Mouse (Mus musculus): ENCODE results near the gene Nip7.
"Not testable (repeated sequence)": the region's sequence is repeated elsewhere in the genome, so short reads cannot be mapped to it uniquely, and the experiment has no call there.

Gene Nip7

GRCm38 (mm10) chr8:107056076-107056972 lies at the start of gene Nip7, which contains the start of gene Cog8:
Nip7 (plus strand) TSS chr8:107056877.
Cog8 (minus strand) TSS chr8:107056689.
- peak; percentile 96 for DNase-seq (ENCODE audit: extremely low read depth, insufficient read length, low spot score)

GRCm38 (mm10) chr8:107007795-107008194 lies 48.9 kb upstream of the Nip7 start:
- DNase-seq (ENCODE audit: extremely low read depth, insufficient read length, low spot score): no peak

- no peak for DNase-seq (ENCODE audit: extremely low read depth, insufficient read length, low spot score)
Observed at GRCm38 (mm10) chr8:107012666-107013065, 44.0 kb upstream of the Nip7 start.

- DNase-seq (ENCODE audit: extremely low read depth, insufficient read length, low spot score): no peak
Observed at GRCm38 (mm10) chr8:107014915-107015314, 41.8 kb upstream of the Nip7 start.

- peak; percentile 21 for DNase-seq (ENCODE audit: extremely low read depth, insufficient read length, low spot score)
Observed at GRCm38 (mm10) chr8:107023479-107023878, 33.2 kb upstream of the Nip7 start.

GRCm38 (mm10) chr8:107029310-107029709 lies 27.4 kb upstream of the Nip7 start:
- DNase-seq (ENCODE audit: extremely low read depth, insufficient read length, low spot score): no peak

GRCm38 (mm10) chr8:107030058-107030457 lies 26.6 kb upstream of the Nip7 start:
- no peak for DNase-seq (ENCODE audit: extremely low read depth, insufficient read length, low spot score)

- peak; percentile 96 for DNase-seq (ENCODE audit: extremely low read depth, insufficient read length, low spot score)
Observed at GRCm38 (mm10) chr8:107030650-107031576, 25.8 kb upstream of the Nip7 start, which contains the start of gene Vps4a. Vps4a (plus strand) TSS chr8:107031222.

GRCm38 (mm10) chr8:107031577-107032090 lies 25.0 kb upstream of the Nip7 start:
- DNase-seq (ENCODE audit: extremely low read depth, insufficient read length, low spot score): no peak

GRCm38 (mm10) chr8:107033609-107034008 lies 23.1 kb upstream of the Nip7 start:
- not testable (repeated sequence) for DNase-seq (ENCODE audit: extremely low read depth, insufficient read length, low spot score)

GRCm38 (mm10) chr8:107035641-107036040 lies 21.0 kb upstream of the Nip7 start:
- DNase-seq (ENCODE audit: extremely low read depth, insufficient read length, low spot score): no peak

GRCm38 (mm10) chr8:107036626-107037025 lies 20.1 kb upstream of the Nip7 start:
- DNase-seq (ENCODE audit: extremely low read depth, insufficient read length, low spot score): no peak

- DNase-seq (ENCODE audit: extremely low read depth, insufficient read length, low spot score): no peak
Observed at GRCm38 (mm10) chr8:107040632-107041031, 16.0 kb upstream of the Nip7 start.

- DNase-seq (ENCODE audit: extremely low read depth, insufficient read length, low spot score): no peak
Observed at GRCm38 (mm10) chr8:107045478-107045877, 11.2 kb upstream of the Nip7 start.

- DNase-seq (ENCODE audit: extremely low read depth, insufficient read length, low spot score): no peak
Observed at GRCm38 (mm10) chr8:107046976-107047375, 9.7 kb upstream of the Nip7 start.

- DNase-seq (ENCODE audit: extremely low read depth, insufficient read length, low spot score): peak; percentile 31
Observed at GRCm38 (mm10) chr8:107048061-107048941, 8.4 kb upstream of the Nip7 start, which contains the start of gene Pdf. Pdf (minus strand) TSS chr8:107048614.

- DNase-seq (ENCODE audit: extremely low read depth, insufficient read length, low spot score): no peak
Observed at GRCm38 (mm10) chr8:107049480-107049879, 7.2 kb upstream of the Nip7 start.

- DNase-seq (ENCODE audit: extremely low read depth, insufficient read length, low spot score): no peak
Observed at GRCm38 (mm10) chr8:107052046-107052445, 4.6 kb upstream of the Nip7 start.

- no peak for DNase-seq (ENCODE audit: extremely low read depth, insufficient read length, low spot score)
Observed at GRCm38 (mm10) chr8:107056973-107057369, 294 bp downstream of the Nip7 start.

GRCm38 (mm10) chr8:107062613-107063012 lies 5.9 kb downstream of the Nip7 start:
- DNase-seq (ENCODE audit: extremely low read depth, insufficient read length, low spot score): no peak

Data from 3134 (cell line).